Mouse (Mus musculus): Measurements from ENCODE around the gene Dhx16.
"Not testable (repeated sequence)": the region's sequence is repeated elsewhere in the genome, so short reads cannot be mapped to it uniquely, and the experiment has no call there.

The Dhx16 gene

DNA sequence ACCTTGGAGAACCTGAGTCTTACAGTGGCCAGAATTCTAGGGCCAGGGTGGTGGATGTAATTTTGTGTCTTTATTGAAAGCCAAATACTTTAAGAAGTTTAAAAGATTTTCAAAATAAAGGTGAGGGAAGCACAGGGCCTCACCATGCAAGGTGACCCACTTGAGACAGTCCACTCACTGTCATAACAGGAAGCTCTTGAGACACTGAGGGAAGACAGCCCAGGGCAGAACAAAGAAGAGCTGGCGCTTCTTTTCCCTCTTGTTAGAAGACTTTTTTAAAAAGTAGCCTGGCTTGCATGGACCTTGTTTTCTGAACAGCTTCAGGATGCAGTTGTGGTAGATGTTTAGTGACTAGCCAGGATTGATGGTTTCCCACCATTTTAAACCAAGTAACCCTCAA lies 40.8 kb downstream of the Dhx16 start:
- DNase-seq (ENCODE audit: low read depth, low spot score) = no peak

DNA sequence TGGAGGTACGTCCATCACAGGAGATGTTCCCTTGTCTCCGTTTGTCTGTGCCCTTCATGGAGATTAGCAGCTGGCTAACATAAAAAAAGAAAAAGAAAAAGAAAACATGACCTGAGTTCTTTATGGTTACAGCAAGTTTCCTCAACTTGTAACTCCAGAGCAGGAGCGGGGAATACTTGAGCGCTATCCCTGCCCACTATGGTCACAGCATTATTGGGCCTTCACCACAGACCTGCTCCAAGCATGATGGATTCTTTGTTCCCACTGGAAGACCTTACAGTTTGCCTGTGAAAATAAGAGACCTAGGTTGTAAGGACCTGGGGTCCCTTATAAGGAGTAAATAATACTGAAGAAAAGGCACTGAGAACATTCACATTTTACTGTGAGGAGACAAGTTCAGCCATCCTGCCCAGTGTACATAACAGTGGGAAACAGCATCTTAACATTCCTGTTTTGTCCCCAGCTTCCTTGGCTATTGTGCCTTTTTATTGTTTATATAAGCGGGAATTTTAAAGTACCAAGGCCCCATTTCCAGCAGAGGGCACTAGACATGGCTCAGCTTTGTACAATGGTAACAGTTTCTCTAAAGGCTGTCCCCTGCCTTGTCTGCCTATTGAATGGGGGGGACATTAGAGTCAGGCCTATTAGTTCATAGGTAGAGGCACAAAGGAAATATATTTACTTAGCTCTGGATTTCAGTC lies 41.4 kb downstream of the Dhx16 start:
- DNase-seq (ENCODE audit: low read depth, low spot score) = peak; percentile 39

DNA sequence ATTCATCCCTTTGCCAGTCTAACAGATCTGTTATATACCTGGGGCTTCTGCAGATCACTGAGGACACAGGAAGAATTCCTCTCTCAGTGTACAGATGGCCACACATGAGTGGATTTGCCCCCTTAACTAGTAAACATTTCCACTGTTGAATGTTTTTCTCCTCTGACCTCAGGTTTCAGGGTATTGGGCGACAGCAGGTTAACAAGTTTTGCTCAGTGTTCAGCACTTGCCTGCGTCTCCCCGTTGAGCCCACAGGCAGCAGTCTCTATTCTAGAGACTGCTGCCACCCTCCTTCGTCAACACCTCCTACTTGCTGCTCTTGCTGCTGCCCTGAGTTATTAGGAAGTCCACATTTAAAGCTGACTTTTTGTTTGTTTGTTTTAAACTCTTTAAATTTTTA lies 42.1 kb downstream of the Dhx16 start:
- DNase-seq (ENCODE audit: low read depth, low spot score) = no peak

DNA sequence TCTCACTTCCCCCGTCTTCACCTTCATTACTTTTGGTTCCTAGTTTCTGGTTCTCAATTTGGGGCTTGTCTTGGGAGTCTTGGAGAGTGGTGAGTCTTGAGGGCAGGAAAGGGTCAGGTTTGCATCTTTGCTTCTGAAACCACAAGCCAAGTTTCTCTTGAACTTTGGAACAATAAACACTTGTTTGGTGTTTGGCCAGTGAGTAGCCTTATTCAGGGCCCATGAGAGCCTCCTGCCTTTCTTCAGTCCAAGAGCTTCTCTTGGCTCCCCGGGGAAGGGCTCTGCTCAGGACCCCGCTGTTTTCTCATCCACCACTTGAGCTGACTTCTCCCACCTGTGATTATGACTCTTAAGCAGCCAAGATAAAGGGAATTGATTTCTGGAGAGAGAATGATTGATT lies 42.9 kb downstream of the Dhx16 start:
- DNase-seq (ENCODE audit: low read depth, low spot score) = no peak

DNA sequence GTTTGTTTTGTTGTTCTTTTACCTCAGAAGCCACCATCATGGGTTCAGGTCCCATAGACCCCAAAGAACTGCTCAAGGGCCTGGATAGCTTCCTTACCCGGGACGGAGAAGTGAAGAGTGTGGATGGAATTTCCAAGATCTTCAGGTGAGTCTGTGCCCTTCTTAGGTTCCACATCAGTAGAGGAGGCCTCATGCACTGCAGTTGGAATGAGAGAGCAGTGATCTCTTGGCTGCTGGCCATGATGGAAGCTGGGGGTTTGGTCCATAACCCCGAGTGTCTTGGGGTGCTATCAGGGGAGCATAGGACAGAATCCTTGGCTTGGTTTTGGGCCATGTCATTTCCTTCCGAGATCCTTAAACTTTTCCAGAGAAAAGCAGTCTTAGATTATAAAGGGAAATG lies 43.7 kb downstream of the Dhx16 start:
- DNase-seq (ENCODE audit: low read depth, low spot score) = no peak

DNA sequence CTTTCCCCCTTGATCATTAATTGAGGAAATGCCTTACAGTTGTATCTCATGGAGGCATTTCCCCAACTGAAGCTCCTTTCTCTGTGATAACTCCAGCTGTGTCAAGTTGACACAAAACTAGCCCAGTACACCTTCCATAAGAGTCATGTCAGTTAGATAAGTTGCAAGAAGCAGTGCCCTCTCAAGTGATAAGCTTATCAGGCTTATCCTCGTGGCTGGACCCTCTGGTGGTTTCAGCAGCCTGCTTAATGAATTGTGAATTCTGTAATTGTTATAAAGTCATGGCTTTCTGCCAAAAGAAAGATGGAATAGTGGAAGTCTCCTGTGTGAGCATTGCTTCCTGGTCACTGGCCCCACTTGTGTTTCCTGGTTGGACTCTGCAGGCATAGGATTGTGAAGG lies 47.9 kb downstream of the Dhx16 start:
- no peak for DNase-seq (ENCODE audit: low read depth, low spot score)

DNA sequence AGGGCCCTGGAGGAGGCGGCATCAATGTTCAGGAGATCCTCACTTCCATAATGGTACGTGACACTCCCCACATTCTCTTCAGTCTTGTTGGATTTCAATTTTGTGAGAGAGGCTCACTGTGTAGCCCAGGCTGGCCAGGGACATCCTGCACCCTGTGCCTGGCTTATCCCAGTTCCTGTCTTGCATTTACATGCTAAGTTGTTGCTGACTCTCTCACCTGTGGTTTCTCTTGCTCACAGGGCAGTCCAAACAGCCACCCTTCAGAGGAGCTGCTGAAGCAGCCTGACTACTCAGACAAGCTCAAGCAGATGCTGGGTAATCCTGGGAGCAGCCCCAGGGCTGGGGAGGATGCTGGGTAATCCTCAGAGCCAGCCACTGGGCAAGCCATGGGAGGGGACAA lies 49.9 kb downstream of the Dhx16 start:
- DNase-seq (ENCODE audit: low read depth, low spot score) = no peak

DNA sequence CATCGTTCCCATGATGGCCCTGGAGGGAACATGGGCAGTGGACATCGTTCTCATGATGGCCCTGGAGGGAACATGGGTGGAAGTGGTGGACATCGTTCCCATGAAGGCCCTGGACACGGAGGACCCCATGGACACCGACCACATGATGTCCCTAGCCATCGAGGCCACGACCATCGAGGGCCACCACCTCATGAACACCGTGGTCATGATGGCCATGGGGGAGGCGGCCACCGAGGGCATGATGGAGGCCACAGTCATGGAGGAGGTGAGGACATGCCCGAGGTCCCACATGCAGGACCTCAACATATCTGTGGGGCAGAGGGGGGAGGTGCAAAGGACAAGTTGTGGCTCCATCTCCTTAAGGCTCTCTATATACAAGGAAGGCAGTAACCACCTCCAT lies 51.0 kb downstream of the Dhx16 start:
- DNase-seq (ENCODE audit: low read depth, low spot score) = peak; percentile 3

DNA sequence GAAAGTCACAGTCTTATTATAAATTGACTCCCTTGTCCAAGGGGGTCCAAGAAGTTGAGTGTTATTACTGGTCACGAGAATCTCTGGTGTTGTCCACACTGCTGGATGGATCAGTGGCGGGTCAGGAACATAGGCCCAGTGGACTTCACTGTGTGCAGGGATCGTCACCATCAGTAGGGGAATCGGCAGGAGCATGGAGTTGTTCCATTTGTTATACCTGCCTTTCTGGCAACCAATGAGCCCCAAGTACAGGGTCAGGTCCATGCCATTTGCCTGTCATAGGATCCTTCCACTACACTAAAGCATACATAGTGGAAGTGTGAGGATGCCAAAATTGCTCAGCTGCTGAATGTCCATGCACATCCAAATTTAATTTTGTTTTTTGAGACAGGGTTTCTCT lies 53.0 kb downstream of the Dhx16 start:
- DNase-seq (ENCODE audit: low read depth, low spot score) = no peak

DNA sequence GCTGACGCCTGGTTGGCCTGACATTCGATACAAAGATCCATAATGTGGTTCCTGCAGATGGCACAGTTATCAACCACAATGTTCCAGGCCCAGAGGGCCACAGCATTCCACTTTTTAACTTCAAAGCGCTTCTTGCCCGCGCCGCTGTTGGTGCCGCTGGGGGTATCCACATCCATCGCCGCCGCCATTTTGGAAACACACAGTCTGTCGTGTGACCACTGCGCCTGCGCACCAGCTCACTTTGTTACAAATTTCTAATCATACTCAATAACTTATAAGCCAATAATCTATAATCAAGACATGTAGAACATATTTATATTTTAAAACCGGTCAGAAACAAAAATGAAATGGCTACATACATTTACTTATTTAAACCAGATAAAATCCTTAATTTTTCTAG lies 56.1 kb downstream of the Dhx16 start:
- not testable (repeated sequence) for DNase-seq (ENCODE audit: low read depth, low spot score)

DNA sequence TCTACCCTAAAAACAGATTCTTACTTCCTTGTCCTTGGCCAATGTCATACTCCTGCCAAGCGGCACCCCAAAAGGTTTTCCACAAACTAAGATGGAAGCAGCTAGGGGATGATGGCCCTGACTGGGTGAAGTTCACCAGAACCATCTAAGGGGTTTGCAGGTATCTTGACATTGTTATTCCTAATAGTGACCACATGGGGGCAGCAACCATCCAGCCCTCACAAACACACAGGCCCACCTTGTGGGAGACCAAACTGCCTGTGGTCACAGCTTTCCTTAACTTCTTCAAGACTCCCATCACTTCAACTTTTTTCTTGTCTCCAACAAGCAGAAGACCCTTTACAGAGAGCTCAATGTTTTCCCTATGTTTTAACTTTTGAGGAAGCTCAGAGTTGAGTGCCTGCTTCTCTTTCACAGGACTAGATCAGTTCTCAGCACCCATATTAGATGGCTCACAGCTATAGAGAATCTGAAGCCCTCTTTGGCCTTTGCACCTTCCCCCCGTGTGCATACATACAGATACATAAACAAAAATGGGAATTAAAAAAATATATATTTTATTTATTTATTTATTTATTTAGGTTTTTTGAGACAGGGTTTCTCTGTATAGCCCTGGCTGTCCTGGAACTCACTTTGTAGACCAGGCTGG lies 58.2 kb downstream of the Dhx16 start:
- DNase-seq (ENCODE audit: low read depth, low spot score) = peak; percentile 78

DNA sequence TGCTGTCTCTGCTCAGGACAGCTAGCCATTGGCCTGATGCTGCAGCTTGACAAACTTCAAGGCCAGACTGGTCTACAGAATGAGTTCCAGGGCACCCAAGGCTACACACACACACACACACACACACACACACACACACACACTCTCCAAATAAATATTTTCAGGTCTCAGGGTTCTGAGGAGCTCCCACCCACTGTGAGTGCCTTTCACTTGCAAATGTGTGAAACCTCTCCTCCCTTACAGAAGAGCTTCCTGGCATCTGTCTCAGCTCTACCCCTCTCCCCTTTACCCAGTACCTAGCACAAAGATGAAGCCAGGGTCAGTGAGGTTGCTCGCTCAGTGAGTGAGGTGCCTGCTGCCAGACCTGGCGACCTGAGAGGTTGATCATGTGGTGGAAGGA lies 59.5 kb downstream of the Dhx16 start:
- no peak for DNase-seq (ENCODE audit: low read depth, low spot score)

DNA sequence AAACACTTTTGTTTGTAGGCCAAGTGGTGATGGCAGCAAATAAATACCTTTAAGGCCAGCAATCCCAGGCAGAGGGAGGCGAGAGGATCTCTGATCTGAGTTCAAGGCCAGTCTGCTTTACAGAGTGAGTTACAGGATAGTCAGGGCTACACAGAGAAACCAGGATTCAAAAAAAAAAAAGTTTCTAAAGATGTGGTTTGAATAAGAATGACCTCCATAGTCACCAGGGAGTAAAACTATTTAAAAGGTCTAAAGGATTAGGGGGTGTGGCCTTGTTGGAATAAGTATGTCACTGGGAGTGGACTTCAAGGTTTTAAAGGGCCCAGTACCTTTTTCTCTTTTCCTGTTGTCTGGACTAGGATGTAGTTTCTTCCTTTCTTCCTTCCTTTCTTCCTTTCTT lies 60.3 kb downstream of the Dhx16 start:
- no peak for DNase-seq (ENCODE audit: low read depth, low spot score)
